ENCODE assay signal across 14 mouse cellular contexts in genomic region chr17:56858922-56859321, GRCm38 (mm10). TPM values are rescaled to one million over a fixed set of nuclear protein-coding genes. Genes with fewer than 3 reads are reported as not detected.
A peak's percentile ranks its signal among the peaks of the same experiment; 100 is the strongest.
DNase-seq lines count a peak whose midpoint lies in the region; ATAC-seq lines count a peak whose summit lies in the region.
"Had no signal": no experiment of that assay in that cellular context is flagged by ENCODE, and none has a peak within 500 bp of the region (broad histone marks: within the 10 kb centered on the region; RNA-seq: fewer than 3 reads in every experiment).

No protein-coding gene starts in this region.

- WGBS in heart, embryonic 12.5 days = 31% methylated on average over 7 of the region's 7 CpGs

- no peaks in the 10 kb centered on the region for H3K9me3 ChIP-seq in heart, embryonic 12.5 days (replicated peaks)
- H3K9me3 ChIP-seq: forebrain, embryonic 10.5 days had no signal

- H3K27ac ChIP-seq in heart, embryonic 12.5 days (ENCODE audit: poor library complexity, severe bottlenecking) = peak overlapping the region; percentile 79
- H3K27ac ChIP-seq: forebrain, embryonic 10.5 days; left cerebral cortex, adult 2 months had no signal

- H3K4me2 ChIP-seq in heart, embryonic 12.5 days = peak overlapping the region; percentile 23
- H3K4me2 ChIP-seq: liver, embryonic 11.5 days had no signal

- no peaks in the 10 kb centered on the region for H3K36me3 ChIP-seq in heart, embryonic 12.5 days
- H3K36me3 ChIP-seq: forebrain, embryonic 10.5 days had no signal

- no peak for DNase-seq in heart, adult 18-20 months
- DNase-seq in urinary bladder, postnatal 14 days (ENCODE audit: low spot score) = peak; percentile 25
- no peak for DNase-seq in urinary bladder, postnatal 10 days (ENCODE audit: low spot score)
- DNase-seq in lung, postnatal 36 days = peak; percentile 20
- no peak for DNase-seq in embryo, embryonic 11 days
- no peak for DNase-seq in ovary, postnatal 14 days (ENCODE audit: low spot score)
- DNase-seq in cerebellum, adult 11 months = no peak

- 0 out of 2 replicates have a peak overlapping the region, but pooled peaks have one; percentile 23 for H3K9ac ChIP-seq in heart, embryonic 12.5 days

- H3K4me3 ChIP-seq in heart, embryonic 12.5 days = no peak overlapping the region
- H3K4me3 ChIP-seq: forebrain, embryonic 10.5 days; left cerebral cortex, adult 2 months had no signal

- H3K27me3 ChIP-seq in heart, embryonic 12.5 days (replicated peaks) = no peaks in the 10 kb centered on the region

- H3K4me1 ChIP-seq in heart, embryonic 12.5 days (replicated peaks) = peaks cover 10% of the 10 kb centered on the region

- ATAC-seq in heart, embryonic 12.5 days (ENCODE audit: insufficient number of reproducible peaks, low FRiP score) = peak; percentile 53

RNA-seq across cellular contexts. Expression of gene Acsbg2, which starts 15.3 kb away (rescaled TPM):
- not detected in 2 replicates for polyA plus RNA-seq in heart, embryonic 12.5 days (2016; fragmentation: Nextera tagmentation; extraction: Ambion mirVana)
- not detected for total RNA-seq in heart, adult 18-20 months (2021)
- total RNA-seq: gastrocnemius, postnatal 25 days; left cerebral cortex, adult 2 months had no signal
- polyA plus RNA-seq: forebrain, embryonic 10.5 days; inflammation-experienced regulatory T-cells, adult 6 months; large intestine, adult 2 months; liver, embryonic 11.5 days had no signal

RNA-seq across cellular contexts. Expression of gene 1700061G19Rik, which starts 16.4 kb away (rescaled TPM):
- polyA plus RNA-seq in heart, embryonic 12.5 days (2016; fragmentation: Nextera tagmentation; extraction: Ambion mirVana) = 0.33 and 0.36 TPM in 2 replicates
- not detected for total RNA-seq in heart, adult 18-20 months (2021)
- total RNA-seq: gastrocnemius, postnatal 25 days; left cerebral cortex, adult 2 months had no signal

RNA-seq across cellular contexts. Expression of gene Rfx2, which starts 28.1 kb away (rescaled TPM):
- 3.8 and 4.4 TPM in 2 replicates for polyA plus RNA-seq in heart, embryonic 12.5 days (2016; fragmentation: Nextera tagmentation; extraction: Ambion mirVana)
- 1 to 10 TPM; 2.5 to 3.1 TPM for total RNA-seq in heart, adult 18-20 months (2021)

Comparison
In these comparisons a context has a peak if more than half of its experiments do, and no peak if none do; other contexts are left out.
1. DNase-seq: peak in urinary bladder, postnatal 14 days (single experiment) and lung, postnatal 36 days (single experiment); none in heart, adult 18-20 months (0 of 2), urinary bladder, postnatal 10 days (single experiment), embryo, embryonic 11 days (single experiment), ovary, postnatal 14 days (single experiment) and cerebellum, adult 11 months (single experiment).